Mouse (Mus musculus): ENCODE data around the gene Plpp2. TPM values are rescaled to one million over a fixed set of nuclear protein-coding genes. Genes with fewer than 3 reads are reported as not detected.

The Plpp2 gene
- 14.5 and 16.5 TPM in 2 replicates for polyA plus RNA-seq (2015; fragmentation: Nextera tagmentation; extraction: Ambion mirVana)

DNA sequence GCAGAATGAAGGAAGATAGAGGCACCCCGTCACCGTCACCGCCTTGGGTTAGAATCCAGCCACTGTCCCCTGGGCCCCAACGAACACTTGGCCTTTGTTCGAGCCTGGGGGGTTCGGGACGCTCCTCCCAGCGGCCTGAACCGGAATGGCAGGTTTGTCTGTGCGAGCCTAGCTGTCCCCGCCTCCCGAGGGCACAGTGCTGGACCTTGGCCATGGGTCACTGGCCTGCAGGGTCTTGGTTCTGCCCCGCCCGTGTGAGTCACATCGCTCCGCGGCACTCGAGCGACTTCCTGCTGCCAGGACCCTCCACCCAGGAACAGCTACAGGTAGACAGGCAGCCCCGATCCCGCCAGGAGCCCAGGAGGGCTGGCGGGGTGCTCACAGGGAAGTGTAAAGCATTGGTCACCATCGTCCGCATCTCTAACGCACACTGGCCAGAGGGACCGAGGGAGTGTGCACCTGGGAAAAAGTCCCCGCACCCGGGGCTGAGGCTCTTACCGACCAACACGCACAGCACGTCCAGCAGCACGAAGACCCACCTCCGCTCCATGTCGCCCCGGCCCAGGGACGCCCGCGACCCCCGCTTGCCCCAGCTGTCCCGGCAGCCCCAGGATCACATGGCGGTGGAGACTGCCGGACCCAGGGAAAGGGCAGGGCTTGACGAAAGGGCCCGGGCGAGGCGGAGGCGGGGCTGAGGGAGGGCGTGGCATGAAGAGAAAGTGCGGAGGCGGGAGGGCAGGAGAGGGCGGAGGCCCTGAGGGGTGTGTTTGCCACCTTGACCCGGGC is at the start of gene Plpp2:
Gene Plpp2 (minus strand): TSS at position 671 of the 786 bp plus-strand sequence.
- H3K9ac ChIP-seq = peak within 1 kb of the TSS; percentile 77
- WGBS = under 1% methylated on average over 52 of the region's 52 CpGs
- H3K4me2 ChIP-seq = peak within 1 kb of the TSS; percentile 94
- H3K4me3 ChIP-seq = peak within 1 kb of the TSS; percentile 55
- no peak within 1 kb of the TSS for H3K27ac ChIP-seq
- H3K9me3 ChIP-seq = no peaks in the 10 kb centered on the region
- peaks cover 10% of the 10 kb centered on the region for H3K36me3 ChIP-seq
- H3K4me1 ChIP-seq (replicated peaks) = peaks cover 16% of the 10 kb centered on the region
- peaks cover 20% of the 10 kb centered on the region; the same call in 1 of the 2 replicates for H3K27me3 ChIP-seq
- ATAC-seq (ENCODE audit: low FRiP score) = peak; percentile 53

DNA sequence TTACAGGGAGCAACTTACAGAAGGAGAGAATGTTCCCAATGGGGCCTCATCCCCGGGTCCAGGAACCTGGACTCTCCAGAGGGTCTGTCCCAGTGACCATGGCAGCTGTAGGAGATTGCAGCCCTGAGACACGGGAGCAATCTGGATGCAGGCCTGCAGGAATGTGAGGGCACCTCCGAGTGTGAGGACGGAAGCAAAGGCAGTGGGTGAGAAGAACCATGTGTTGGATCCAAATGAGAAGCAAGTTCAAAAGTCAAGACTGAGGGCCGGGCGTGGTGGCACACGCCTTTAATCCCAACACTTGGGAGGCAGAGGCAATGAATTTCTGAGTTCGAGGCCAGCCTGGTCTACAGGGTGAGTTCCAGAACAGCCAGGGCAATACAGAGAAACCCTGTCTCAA is 47.9 kb upstream of the Plpp2 start:
- Histone ChIP-seq H3K9ac (no peak overlapping the region), H3K4me2 (no peak overlapping the region), H3K4me1 (replicated peaks) (no peaks in the 10 kb centered on the region), H3K36me3 (no peaks in the 10 kb centered on the region), H3K4me3 (no peak overlapping the region), H3K27me3 (peaks cover 5% of the 10 kb centered on the region), H3K27ac (no peak overlapping the region), H3K9me3 (no peaks in the 10 kb centered on the region)
- no peak for ATAC-seq (ENCODE audit: low FRiP score)
- WGBS = 91% methylated on average over 8 of the region's 8 CpGs

DNA sequence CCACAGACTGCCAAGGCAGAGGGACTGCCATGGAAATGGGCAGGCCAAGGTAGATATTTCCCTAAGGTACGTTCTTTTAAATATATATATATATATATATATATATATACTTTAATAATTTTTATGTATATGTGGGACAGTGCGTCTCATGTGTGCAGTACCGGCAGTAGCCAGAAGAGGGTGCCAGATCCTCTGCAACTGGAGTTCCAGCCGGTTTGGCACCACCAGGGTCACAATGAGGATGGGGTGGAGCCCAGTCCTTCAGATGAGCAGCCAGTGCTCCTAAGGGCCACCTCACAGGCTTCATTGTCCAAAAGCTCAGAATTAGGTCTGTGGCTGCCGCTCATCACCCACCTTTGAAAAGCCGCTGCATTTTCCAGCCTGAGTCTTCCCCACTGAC is 47.2 kb upstream of the Plpp2 start:
- Histone ChIP-seq H3K9ac (no peak overlapping the region), H3K4me1 (replicated peaks) (no peaks in the 10 kb centered on the region), H3K9me3 (no peaks in the 10 kb centered on the region), H3K4me2 (no peak overlapping the region), H3K27ac (no peak overlapping the region), H3K4me3 (no peak overlapping the region), H3K27me3 (peaks cover 5% of the 10 kb centered on the region), H3K36me3 (no peaks in the 10 kb centered on the region)
- 37% methylated on average over 6 of the region's 6 CpGs for WGBS
- no peak for ATAC-seq (ENCODE audit: low FRiP score)

DNA sequence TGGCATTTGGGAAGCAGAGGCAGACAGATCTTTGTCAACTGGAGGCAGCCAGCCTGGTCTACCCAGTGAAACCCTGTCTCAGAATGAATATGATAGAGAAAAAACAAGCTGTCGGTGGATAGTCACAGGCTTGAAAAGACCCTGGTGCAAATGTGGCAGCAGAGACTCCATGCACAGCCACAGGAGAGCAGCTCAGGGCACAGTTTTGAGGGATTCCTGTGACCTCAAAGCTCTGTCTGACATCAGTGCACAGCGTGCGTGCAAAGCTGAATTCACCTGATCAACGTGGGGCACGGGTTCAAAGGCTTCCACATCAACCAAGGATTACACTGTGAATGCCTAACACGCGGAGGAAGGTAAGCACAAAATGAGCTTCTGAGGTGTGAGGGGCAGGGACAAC is 46.8 kb upstream of the Plpp2 start:
- ATAC-seq (ENCODE audit: low FRiP score) = no peak
- WGBS = 67% methylated on average over 7 of the region's 7 CpGs
- H3K9ac ChIP-seq = no peak overlapping the region
- H3K4me3 ChIP-seq = no peak overlapping the region
- no peaks in the 10 kb centered on the region for H3K4me1 ChIP-seq (replicated peaks)
- peaks cover 5% of the 10 kb centered on the region for H3K27me3 ChIP-seq
- H3K36me3 ChIP-seq = no peaks in the 10 kb centered on the region
- no peak overlapping the region for H3K27ac ChIP-seq
- H3K9me3 ChIP-seq = no peaks in the 10 kb centered on the region
- H3K4me2 ChIP-seq = no peak overlapping the region

DNA sequence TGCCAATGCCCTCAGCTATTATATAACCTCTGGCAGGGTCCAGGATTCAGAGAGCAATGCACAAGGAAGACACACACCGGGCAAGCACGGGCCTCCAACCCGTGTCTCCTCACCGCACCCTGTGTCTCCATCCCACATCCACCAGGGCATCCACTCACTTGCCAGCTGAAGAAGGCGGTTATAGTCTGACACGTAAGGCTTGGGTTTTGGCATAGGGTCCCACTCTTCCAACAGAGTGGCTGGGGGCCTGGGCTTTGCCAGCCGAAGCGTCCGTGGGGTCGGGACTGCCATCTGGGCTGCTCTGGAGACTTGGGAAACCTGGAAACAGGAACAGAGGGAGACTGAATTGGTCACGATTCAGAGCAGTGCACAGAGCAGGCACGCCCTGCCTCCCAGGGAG is 46.2 kb upstream of the Plpp2 start:
- Histone ChIP-seq H3K4me3 (no peak overlapping the region), H3K36me3 (no peaks in the 10 kb centered on the region), H3K4me1 (replicated peaks) (no peaks in the 10 kb centered on the region), H3K9ac (peak overlapping the region; percentile 4; the same call in 1 of the 2 replicates), H3K27ac (no peak overlapping the region), H3K4me2 (no peak overlapping the region), H3K9me3 (no peaks in the 10 kb centered on the region), H3K27me3 (peaks cover 5% of the 10 kb centered on the region)
- ATAC-seq (ENCODE audit: low FRiP score) = no peak
- WGBS = 79% methylated on average over 12 of the region's 12 CpGs

DNA sequence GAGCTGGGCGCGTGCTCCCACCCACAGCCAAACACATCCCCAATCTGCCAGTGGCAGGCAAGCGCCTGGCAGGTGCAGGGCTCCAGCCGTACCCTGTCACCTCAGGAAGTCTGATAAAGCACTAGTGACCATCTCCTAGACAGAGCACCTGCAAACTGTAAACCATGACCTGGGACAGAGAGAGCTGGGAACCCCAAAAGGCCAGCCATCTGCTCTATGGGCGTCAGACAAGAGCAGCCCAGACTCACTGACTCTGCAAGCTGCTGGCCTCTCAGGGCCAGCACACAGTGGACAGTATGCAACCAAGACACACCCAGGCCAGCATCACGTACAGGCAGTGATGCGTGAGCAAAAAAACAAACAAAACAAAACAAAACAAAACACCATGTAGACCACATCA is 45.3 kb upstream of the Plpp2 start:
- Histone ChIP-seq H3K36me3 (no peaks in the 10 kb centered on the region), H3K27ac (no peak overlapping the region), H3K4me1 (replicated peaks) (no peaks in the 10 kb centered on the region), H3K27me3 (peaks cover 5% of the 10 kb centered on the region), H3K9ac (no peak overlapping the region), H3K4me3 (no peak overlapping the region), H3K9me3 (no peaks in the 10 kb centered on the region), H3K4me2 (no peak overlapping the region)
- no peak for ATAC-seq (ENCODE audit: low FRiP score)
- 82% methylated on average over 7 of the region's 7 CpGs for WGBS

DNA sequence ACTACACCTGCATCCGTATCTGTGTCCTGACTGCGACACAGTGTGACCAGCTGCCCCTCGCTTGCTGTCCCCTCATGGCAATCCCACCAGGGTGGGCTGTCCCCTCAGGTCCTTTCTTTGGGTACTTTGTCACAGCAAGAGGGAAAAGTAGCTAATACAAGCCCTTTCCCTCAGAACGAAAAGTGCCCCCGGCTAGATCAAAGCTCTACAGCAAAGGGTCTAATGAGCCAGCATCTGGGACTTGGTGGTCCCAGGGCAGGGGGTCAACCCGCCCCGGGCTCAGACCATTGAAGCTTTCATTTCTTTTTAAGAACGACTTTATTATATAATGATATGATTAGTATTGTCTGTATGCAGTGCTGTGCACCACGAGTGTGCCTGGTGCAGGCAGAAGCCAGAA is 44.7 kb upstream of the Plpp2 start:
- Histone ChIP-seq H3K36me3 (no peaks in the 10 kb centered on the region), H3K9ac (no peak overlapping the region), H3K4me3 (no peak overlapping the region), H3K4me1 (replicated peaks) (no peaks in the 10 kb centered on the region), H3K27me3 (peaks cover 5% of the 10 kb centered on the region), H3K27ac (no peak overlapping the region), H3K9me3 (no peaks in the 10 kb centered on the region), H3K4me2 (no peak overlapping the region)
- 67% methylated on average over 9 of the region's 9 CpGs for WGBS
- no peak for ATAC-seq (ENCODE audit: low FRiP score)

DNA sequence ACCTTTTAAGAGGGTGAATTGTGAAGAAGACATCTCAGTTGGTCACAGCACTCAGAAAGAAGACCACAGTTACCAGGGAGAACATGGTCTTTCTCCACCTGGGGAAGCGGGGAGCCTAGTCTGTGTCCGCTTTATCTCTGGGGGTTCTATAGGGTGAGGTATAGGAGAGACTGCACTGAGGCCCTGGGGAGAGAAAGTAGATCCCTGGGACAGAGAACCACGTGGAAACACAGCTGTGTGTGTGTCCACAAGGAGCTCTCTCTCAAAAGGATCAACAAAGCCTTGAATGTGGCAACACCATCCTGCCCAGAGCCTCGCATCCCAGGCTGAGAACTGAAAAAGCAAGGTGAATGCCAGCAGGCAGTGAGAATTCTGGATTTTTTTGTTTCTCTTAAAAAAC is 43.8 kb upstream of the Plpp2 start:
- H3K9ac ChIP-seq = no peak overlapping the region
- H3K27me3 ChIP-seq = peaks cover 5% of the 10 kb centered on the region
- no peaks in the 10 kb centered on the region for H3K36me3 ChIP-seq
- H3K4me1 ChIP-seq (replicated peaks) = no peaks in the 10 kb centered on the region
- no peak overlapping the region for H3K4me2 ChIP-seq
- 74% methylated on average over 4 of the region's 4 CpGs for WGBS
- no peaks in the 10 kb centered on the region for H3K9me3 ChIP-seq
- no peak overlapping the region for H3K4me3 ChIP-seq
- ATAC-seq (ENCODE audit: low FRiP score) = no peak
- no peak overlapping the region for H3K27ac ChIP-seq

DNA sequence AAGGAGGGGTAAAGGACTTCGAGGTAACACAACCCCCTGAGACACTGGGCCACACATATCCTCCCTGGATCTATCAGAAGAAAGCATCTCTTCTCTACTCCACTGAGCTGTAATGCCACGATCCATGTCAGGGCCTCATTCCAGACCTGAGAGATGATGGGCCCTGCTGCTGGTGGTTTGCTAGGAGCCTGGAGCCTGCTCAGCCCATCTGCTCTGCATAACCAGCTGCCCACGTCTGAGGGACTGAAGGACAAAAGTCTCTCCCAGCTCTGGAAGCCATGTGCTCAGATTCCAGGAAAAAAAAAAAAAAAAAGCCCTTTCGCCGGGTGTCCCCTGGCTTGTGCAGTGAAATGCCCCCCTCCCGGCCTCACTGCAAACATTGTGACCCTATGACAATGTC is 42.2 kb upstream of the Plpp2 start:
- H3K4me1 ChIP-seq (replicated peaks) = no peaks in the 10 kb centered on the region
- no peak for ATAC-seq (ENCODE audit: low FRiP score)
- WGBS = 80% methylated on average over 6 of the region's 6 CpGs
- no peak overlapping the region for H3K9ac ChIP-seq
- H3K4me3 ChIP-seq = no peak overlapping the region
- H3K9me3 ChIP-seq = no peaks in the 10 kb centered on the region
- H3K36me3 ChIP-seq = no peaks in the 10 kb centered on the region
- no peak overlapping the region for H3K27ac ChIP-seq
- peaks cover 5% of the 10 kb centered on the region for H3K27me3 ChIP-seq
- H3K4me2 ChIP-seq = no peak overlapping the region

DNA sequence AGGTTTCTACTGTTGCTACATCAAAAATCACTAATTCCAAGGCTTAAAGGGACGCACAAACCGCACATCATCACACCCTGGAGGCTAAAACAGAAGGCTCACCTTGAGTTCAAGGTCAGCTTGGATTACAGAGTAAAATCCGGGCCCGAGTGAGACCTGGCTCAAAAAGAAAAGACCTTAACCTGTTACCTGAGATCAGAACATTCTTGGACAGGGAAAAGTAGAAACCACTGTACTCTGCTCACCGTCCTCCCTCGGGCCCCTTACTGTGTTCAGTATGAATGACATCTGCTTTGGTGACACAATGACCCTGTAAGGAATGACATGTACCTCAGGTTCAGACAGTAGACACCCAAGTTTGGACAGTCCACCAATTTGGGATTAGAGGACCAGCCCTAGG is 41.2 kb upstream of the Plpp2 start:
- Histone ChIP-seq H3K4me1 (replicated peaks) (no peaks in the 10 kb centered on the region), H3K9ac (no peak overlapping the region), H3K4me2 (no peak overlapping the region), H3K36me3 (no peaks in the 10 kb centered on the region), H3K27me3 (peaks cover 5% of the 10 kb centered on the region), H3K27ac (no peak overlapping the region), H3K9me3 (no peaks in the 10 kb centered on the region), H3K4me3 (no peak overlapping the region)
- WGBS = 95% methylated on average over 6 of the region's 6 CpGs
- ATAC-seq (ENCODE audit: low FRiP score) = no peak

DNA sequence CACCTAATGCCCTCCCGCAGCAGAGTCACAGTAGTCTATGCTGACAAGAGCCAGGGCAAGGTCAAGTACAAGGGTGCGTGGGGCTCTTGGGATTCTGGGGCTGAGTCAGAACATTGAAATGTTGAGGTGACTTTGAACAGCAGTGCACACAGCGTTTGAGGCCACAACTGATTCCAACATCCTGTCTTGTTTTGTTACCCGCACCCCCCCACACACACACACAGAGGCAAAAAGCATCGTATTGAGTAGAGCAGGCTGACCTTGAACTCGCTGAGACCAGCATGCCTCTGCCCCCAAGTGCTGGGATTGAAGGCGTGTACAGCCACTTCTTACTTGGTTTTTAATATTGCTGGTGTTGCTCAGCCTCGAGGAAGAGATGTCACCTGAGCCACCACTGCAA is 40.8 kb upstream of the Plpp2 start:
- H3K9me3 ChIP-seq = no peaks in the 10 kb centered on the region
- 88% methylated on average over 8 of the region's 8 CpGs for WGBS
- H3K4me3 ChIP-seq = no peak overlapping the region
- no peak overlapping the region for H3K4me2 ChIP-seq
- no peak overlapping the region for H3K9ac ChIP-seq
- H3K4me1 ChIP-seq (replicated peaks) = no peaks in the 10 kb centered on the region
- H3K36me3 ChIP-seq = no peaks in the 10 kb centered on the region
- no peak overlapping the region for H3K27ac ChIP-seq
- ATAC-seq (ENCODE audit: low FRiP score) = no peak
- peaks cover 5% of the 10 kb centered on the region for H3K27me3 ChIP-seq

DNA sequence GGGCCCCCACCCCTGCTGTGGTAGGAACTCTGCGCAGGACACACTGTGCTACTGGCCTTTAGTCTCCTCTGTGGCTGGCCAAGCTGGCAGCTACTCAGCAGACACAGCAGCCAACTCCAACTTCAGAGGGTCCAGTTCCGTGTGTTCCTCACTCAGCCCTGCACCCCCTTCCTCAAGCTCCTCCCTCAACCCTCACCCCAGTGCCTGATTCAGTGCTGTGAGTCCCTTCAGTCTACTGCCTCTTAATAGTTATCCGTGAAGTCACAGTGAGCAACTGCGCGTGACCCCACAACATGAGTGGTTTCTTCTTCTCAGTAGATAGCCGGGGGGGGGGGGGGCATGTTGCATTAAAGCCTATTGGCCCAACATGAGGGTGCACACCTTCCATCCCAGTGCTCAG is 40.0 kb upstream of the Plpp2 start:
- no peak overlapping the region for H3K9ac ChIP-seq
- no peak overlapping the region for H3K27ac ChIP-seq
- WGBS = 86% methylated on average over 6 of the region's 6 CpGs
- H3K27me3 ChIP-seq = peaks cover under 1% of the 10 kb centered on the region
- H3K4me1 ChIP-seq (replicated peaks) = no peaks in the 10 kb centered on the region
- H3K4me2 ChIP-seq = no peak overlapping the region
- H3K36me3 ChIP-seq = no peaks in the 10 kb centered on the region
- no peaks in the 10 kb centered on the region for H3K9me3 ChIP-seq
- H3K4me3 ChIP-seq = no peak overlapping the region
- ATAC-seq (ENCODE audit: low FRiP score) = no peak

DNA sequence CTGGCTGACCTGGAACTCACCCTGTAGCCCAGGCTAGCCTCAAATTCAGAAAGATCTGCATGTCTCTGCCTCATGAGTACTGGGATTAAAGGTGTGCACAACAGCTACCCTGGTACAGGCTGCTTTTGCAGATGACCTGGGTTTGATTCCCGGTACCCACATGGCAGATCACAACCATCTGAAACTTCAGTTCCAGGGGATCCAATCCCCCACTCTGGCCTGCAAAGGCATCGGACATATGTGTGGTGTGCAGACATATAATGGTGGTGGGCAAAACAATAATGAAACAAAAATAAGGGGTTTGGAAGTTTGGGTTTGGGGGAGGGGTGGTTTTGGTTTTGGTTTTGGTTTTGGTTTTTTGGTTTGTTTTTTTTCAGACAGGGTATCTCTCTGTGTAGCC is 37.7 kb upstream of the Plpp2 start:
- Histone ChIP-seq H3K36me3 (no peaks in the 10 kb centered on the region), H3K4me1 (replicated peaks) (no peaks in the 10 kb centered on the region), H3K4me3 (no peak overlapping the region), H3K27me3 (no peaks in the 10 kb centered on the region), H3K27ac (no peak overlapping the region), H3K4me2 (no peak overlapping the region), H3K9me3 (no peaks in the 10 kb centered on the region), H3K9ac (no peak overlapping the region)
- ATAC-seq (ENCODE audit: low FRiP score) = no peak
- 89% methylated on average over 2 of the region's 2 CpGs for WGBS
